Mouse (Mus musculus): ENCODE results near the gene Spg20.

The Spg20 gene

GRCm38 (mm10) chr3:55111935-55112709, at the start of gene Spg20:
TSS of gene Spg20 (plus strand) at chr3:55112108.
- peak; percentile 60 for DNase-seq (ENCODE audit: low read depth, low spot score)

GRCm38 (mm10) chr3:55062653-55063052, 49.3 kb upstream of the Spg20 start:
- no peak for DNase-seq (ENCODE audit: low read depth, low spot score)

GRCm38 (mm10) chr3:55064396-55064795, 47.5 kb upstream of the Spg20 start:
- no peak for DNase-seq (ENCODE audit: low read depth, low spot score)

GRCm38 (mm10) chr3:55065738-55066665, 45.9 kb upstream of the Spg20 start:
- DNase-seq (ENCODE audit: low read depth, low spot score) = no peak

- DNase-seq (ENCODE audit: low read depth, low spot score) = no peak
Measured at GRCm38 (mm10) chr3:55066666-55067023, 45.3 kb upstream of the Spg20 start.

GRCm38 (mm10) chr3:55067791-55068434, 44.0 kb upstream of the Spg20 start:
- DNase-seq (ENCODE audit: low read depth, low spot score) = no peak

GRCm38 (mm10) chr3:55074576-55075293, 37.2 kb upstream of the Spg20 start:
- DNase-seq (ENCODE audit: low read depth, low spot score) = no peak

- DNase-seq (ENCODE audit: low read depth, low spot score) = no peak
Measured at GRCm38 (mm10) chr3:55075294-55075648, 36.6 kb upstream of the Spg20 start.

GRCm38 (mm10) chr3:55078233-55078632, 33.7 kb upstream of the Spg20 start:
- DNase-seq (ENCODE audit: low read depth, low spot score) = no peak

GRCm38 (mm10) chr3:55079619-55080018, 32.3 kb upstream of the Spg20 start:
- no peak for DNase-seq (ENCODE audit: low read depth, low spot score)

GRCm38 (mm10) chr3:55080055-55080454, 31.9 kb upstream of the Spg20 start:
- no peak for DNase-seq (ENCODE audit: low read depth, low spot score)

GRCm38 (mm10) chr3:55084781-55085180, 27.1 kb upstream of the Spg20 start:
- DNase-seq (ENCODE audit: low read depth, low spot score) = no peak

GRCm38 (mm10) chr3:55085716-55086115, 26.2 kb upstream of the Spg20 start:
- no peak for DNase-seq (ENCODE audit: low read depth, low spot score)

- no peak for DNase-seq (ENCODE audit: low read depth, low spot score)
Measured at GRCm38 (mm10) chr3:55086948-55087347, 25.0 kb upstream of the Spg20 start.

- no peak for DNase-seq (ENCODE audit: low read depth, low spot score)
Measured at GRCm38 (mm10) chr3:55087360-55087759, 24.5 kb upstream of the Spg20 start.

- no peak for DNase-seq (ENCODE audit: low read depth, low spot score)
Measured at GRCm38 (mm10) chr3:55088359-55088758, 23.5 kb upstream of the Spg20 start.

- DNase-seq (ENCODE audit: low read depth, low spot score) = no peak
Measured at GRCm38 (mm10) chr3:55088843-55089242, 23.1 kb upstream of the Spg20 start.

- no peak for DNase-seq (ENCODE audit: low read depth, low spot score)
Measured at GRCm38 (mm10) chr3:55089291-55089690, 22.6 kb upstream of the Spg20 start.

- no peak for DNase-seq (ENCODE audit: low read depth, low spot score)
Measured at GRCm38 (mm10) chr3:55093161-55093560, 18.7 kb upstream of the Spg20 start.

GRCm38 (mm10) chr3:55095968-55096654, 15.8 kb upstream of the Spg20 start:
- peak; percentile 76 for DNase-seq (ENCODE audit: low read depth, low spot score)

GRCm38 (mm10) chr3:55096655-55097005, 15.3 kb upstream of the Spg20 start:
- no peak for DNase-seq (ENCODE audit: low read depth, low spot score)

Measured in telencephalon, adult 2 months (tissue).